Mouse (Mus musculus) thymus, postnatal 10 days (tissue): ENCODE data around the gene Tas2r105.

ENCODE experiments used
- DNase-seq, 2 experiments: peaks; one replicate each; pipeline ENCODE4 v3.0.0; 2021; ENCODE audit warnings: low spot score in 2 of 2

The Tas2r105 gene

GRCm38 (mm10) chr6:131687395-131687794 lies at the start of gene Tas2r105:
Tas2r105 (minus strand) TSS chr6:131687495.
- DNase-seq, result no peak

- DNase-seq, result no peak
Measured at GRCm38 (mm10) chr6:131712803-131713202, 25.5 kb upstream of the Tas2r105 start.

GRCm38 (mm10) chr6:131689963-131690362 lies 2.7 kb upstream of the Tas2r105 start, which contains the start of gene Tas2r114:
Tas2r114 (minus strand) TSS chr6:131690063.
- DNase-seq, result no peak

GRCm38 (mm10) chr6:131685644-131686043 lies 1.7 kb downstream of the Tas2r105 start, which contains the start of gene Tas2r104:
Tas2r104 (minus strand) TSS chr6:131685744.
- no peak for DNase-seq

GRCm38 (mm10) chr6:131678786-131679185 lies 8.5 kb downstream of the Tas2r105 start, which contains the start of gene Tas2r106:
Tas2r106 (minus strand) TSS chr6:131678886.
- no peak for DNase-seq

- no peak for DNase-seq
Measured at GRCm38 (mm10) chr6:131660049-131660448, 27.2 kb downstream of the Tas2r105 start, which contains the start of gene Tas2r107. Tas2r107 (minus strand) TSS chr6:131660149.
